ENCODE assay signal across 21 mouse cellular contexts in genomic region chr9:74049776-74050175, GRCm38 (mm10).
"Had no signal": no experiment of that assay in that cellular context is flagged by ENCODE, and none has a peak within 500 bp of the region (broad histone marks: within the 10 kb centered on the region; RNA-seq: fewer than 3 reads in every experiment).

No protein-coding gene starts in this region.

- DNase-seq: kidney, adult 9 months; kidney, postnatal 10 days; kidney, postnatal 36 days; layer of hippocampus, postnatal 36 days; liver; lung, adult 18-20 months; retina, postnatal 1 day; right cerebral cortex, postnatal 4 days; thymus, postnatal 25 days had no signal

- H3K4me2 ChIP-seq: hindbrain, embryonic 15.5 days; limb, embryonic 12.5 days; liver, embryonic 12.5 days; liver, embryonic 15.5 days; midbrain, embryonic 13.5 days; neural tube, embryonic 13.5 days had no signal

- H3K4me3 ChIP-seq: hindbrain, embryonic 15.5 days; left cerebral cortex, adult 2 months; limb, embryonic 12.5 days; liver, embryonic 12.5 days; liver, embryonic 15.5 days; megakaryocyte, embryonic 14.5 days; midbrain, embryonic 10.5 days; midbrain, embryonic 13.5 days; myocyte; neural tube, embryonic 13.5 days had no signal

- ATAC-seq: intestine, postnatal 0 days; liver, embryonic 12.5 days; midbrain, embryonic 13.5 days; midbrain, embryonic 16.5 days had no signal

- H3K9me3 ChIP-seq: hindbrain, embryonic 15.5 days; liver, embryonic 12.5 days; liver, embryonic 15.5 days; megakaryocyte, embryonic 14.5 days; midbrain, embryonic 10.5 days; midbrain, embryonic 13.5 days; neural tube, embryonic 13.5 days had no signal

- H3K27me3 ChIP-seq: hindbrain, embryonic 15.5 days; limb, embryonic 12.5 days; liver, embryonic 12.5 days; liver, embryonic 15.5 days; megakaryocyte, embryonic 14.5 days; midbrain, embryonic 13.5 days; neural tube, embryonic 13.5 days had no signal

- H3K27ac ChIP-seq: hindbrain, embryonic 15.5 days; left cerebral cortex, adult 2 months; limb, embryonic 12.5 days; liver, embryonic 12.5 days; liver, embryonic 15.5 days; midbrain, embryonic 10.5 days; midbrain, embryonic 13.5 days; neural tube, embryonic 13.5 days had no signal

- H3K9ac ChIP-seq: hindbrain, embryonic 15.5 days; limb, embryonic 12.5 days; liver, embryonic 12.5 days; liver, embryonic 15.5 days; midbrain, embryonic 13.5 days; neural tube, embryonic 13.5 days had no signal

- H3K36me3 ChIP-seq: hindbrain, embryonic 15.5 days; limb, embryonic 12.5 days; liver, embryonic 12.5 days; liver, embryonic 15.5 days; midbrain, embryonic 10.5 days; midbrain, embryonic 13.5 days; neural tube, embryonic 13.5 days had no signal

- H3K4me1 ChIP-seq: hindbrain, embryonic 15.5 days; limb, embryonic 12.5 days; liver, embryonic 12.5 days; liver, embryonic 15.5 days; megakaryocyte, embryonic 14.5 days; midbrain, embryonic 10.5 days; midbrain, embryonic 13.5 days; neural tube, embryonic 13.5 days had no signal
